Mouse (Mus musculus): ENCODE measurements at regions not wholly inside any gene's neighbourhood (a gene's known extent, or its start where the extent isn't known, plus 50 kb on each side); places are given as distances from the start of the nearest gene placed in this dataset.

DNA sequence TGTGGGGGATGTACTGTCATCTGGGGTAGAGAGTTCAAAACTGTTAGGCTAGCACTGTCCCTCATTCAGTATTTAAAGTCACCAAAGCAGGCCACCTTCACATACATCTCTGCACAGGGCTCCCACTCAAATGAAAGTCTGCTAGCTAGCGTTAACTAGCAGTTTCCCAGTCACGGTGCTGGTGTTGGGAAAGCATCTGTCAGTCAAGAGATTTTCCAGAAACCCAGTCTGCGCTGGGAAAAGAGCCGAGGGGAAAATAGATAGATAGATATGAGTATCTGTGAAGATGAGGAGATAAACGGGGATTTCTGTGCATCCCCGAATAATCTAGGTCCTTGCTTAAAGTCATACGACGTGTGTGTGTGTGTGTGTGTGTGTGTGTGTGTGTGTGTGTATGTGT lies 110.6 kb downstream of the Gadd45g start:
- TF ChIP-seq POLR2A (IDR thresholded peaks at IDR 0.05; ENCODE audit: control insufficient read depth, low read depth, low read length) (no peak), CTCF (IDR thresholded peaks at IDR 0.05; ENCODE audit: control insufficient read depth, insufficient read depth, insufficient replicate concordance, low read depth, low read length) (no peak)
